Comparison of ENCODE assay signal across 8 mouse cellular contexts in genomic region chr7:6172006-6172649, GRCm38 (mm10). TPM values are rescaled to one million over a fixed set of nuclear protein-coding genes. Genes with fewer than 3 reads are reported as not detected.
DNase-seq lines count a peak whose midpoint lies in the region; ATAC-seq and TF ChIP-seq lines count a peak whose summit lies in the region.

TSS of gene Zfp444 (plus strand) at chr7:6172226.

- TF ChIP-seq CTCF in MEL (IDR thresholded peaks at IDR 0.05 in 2 of 3, conservative IDR thresholded peaks at IDR 0.05 in 1 of 3; ENCODE audit: control insufficient read depth in 1 of 3, insufficient read depth in 1 of 3, low read depth in 2 of 3, low read length in 3 of 3, poor library complexity in 1 of 3, severe bottlenecking in 1 of 3) = no peak
- no peak for TF ChIP-seq CTCF in cerebellum, adult 2 months (IDR thresholded peaks at IDR 0.05; ENCODE audit: borderline replicate concordance, insufficient read depth, low read depth, low read length)
- no peak for TF ChIP-seq CTCF in forebrain, postnatal 0 days (IDR thresholded peaks at IDR 0.05; ENCODE audit: low read depth)

- TF ChIP-seq POLR2A in MEL (IDR thresholded peaks at IDR 0.05; ENCODE audit: control insufficient read depth in 1 of 2, insufficient read depth in 1 of 2, low read depth in 1 of 2, low read length in 2 of 2, poor library complexity in 1 of 2) = peak; percentile 10 to 52; a peak in 1 of 4 replicates
- peak; percentile 74; the same call in 1 of the 2 replicates for TF ChIP-seq POLR2A in cerebellum, adult 2 months (IDR thresholded peaks at IDR 0.05; ENCODE audit: borderline replicate concordance, insufficient read depth, low read length)

- no peak; a peak in 1 of 4 replicates for TF ChIP-seq EP300 in MEL (IDR thresholded peaks at IDR 0.05; ENCODE audit: low read depth in 1 of 2, low read length in 2 of 2)

- no peaks in the 10 kb centered on the region for H3K9me3 ChIP-seq in MEL (replicated peaks; ENCODE audit: insufficient read depth, low read length)
- no peaks in the 10 kb centered on the region for H3K9me3 ChIP-seq in forebrain, postnatal 0 days (ENCODE audit: low read length)
- no peaks in the 10 kb centered on the region for H3K9me3 ChIP-seq in lung, embryonic 15.5 days

- peaks cover 2 to 16% of the 10 kb centered on the region in 2 experiments; a peak in 3 of 4 replicates for H3K4me1 ChIP-seq in MEL (ENCODE audit: control insufficient read depth in 1 of 2, insufficient read depth in 2 of 2, low read length in 2 of 2)
- peaks cover 4% of the 10 kb centered on the region; the same call in 1 of the 2 replicates for H3K4me1 ChIP-seq in cerebellum, adult 2 months (ENCODE audit: control insufficient read depth, insufficient read depth, low read length)
- H3K4me1 ChIP-seq in forebrain, postnatal 0 days (ENCODE audit: insufficient read depth) = 0 out of 2 replicates have a peak, but pooled peaks cover 6% of the 10 kb centered on the region
- H3K4me1 ChIP-seq in lung, embryonic 15.5 days = peaks cover 21% of the 10 kb centered on the region

- H3K4me2 ChIP-seq in forebrain, postnatal 0 days (ENCODE audit: low read depth) = peak within 1 kb of the TSS; percentile 73
- H3K4me2 ChIP-seq in lung, embryonic 15.5 days = peak within 1 kb of the TSS; percentile 74

- TF ChIP-seq RAD21 in MEL (IDR thresholded peaks at IDR 0.05; ENCODE audit: low read depth, low read length) = no peak

- 1% methylated on average over 37 of the region's 37 CpGs for WGBS in cerebellum, adult 2 months
- WGBS in forebrain, postnatal 0 days = under 1% methylated on average over 37 of the region's 37 CpGs
- under 1% methylated on average over 37 of the region's 37 CpGs for WGBS in lung, embryonic 15.5 days

- peak; percentile 95 for ATAC-seq in forebrain, postnatal 0 days
- ATAC-seq in lung, embryonic 15.5 days (ENCODE audit: borderline replicate concordance, extremely low read depth, low FRiP score, low TSS enrichment) = peak; percentile 98

- peak within 1 kb of the TSS; percentile 77 for H3K9ac ChIP-seq in MEL (ENCODE audit: control insufficient read depth, low read depth, low read length, poor library complexity, severe bottlenecking)
- peak within 1 kb of the TSS; percentile 76 for H3K9ac ChIP-seq in forebrain, postnatal 0 days
- peak within 1 kb of the TSS; percentile 77 for H3K9ac ChIP-seq in lung, embryonic 15.5 days

- no peaks in the 10 kb centered on the region for H3K27me3 ChIP-seq in MEL (ENCODE audit: control insufficient read depth in 1 of 2, insufficient read depth in 2 of 2, low read length in 2 of 2)
- no peaks in the 10 kb centered on the region for H3K27me3 ChIP-seq in cerebellum, adult 2 months (ENCODE audit: control insufficient read depth, insufficient read depth, low read length)
- H3K27me3 ChIP-seq in forebrain, postnatal 0 days (ENCODE audit: insufficient read depth, low read length) = no peaks in the 10 kb centered on the region; the same call in 1 of the 2 replicates
- H3K27me3 ChIP-seq in lung, embryonic 15.5 days = no peaks in the 10 kb centered on the region

- peak within 1 kb of the TSS; percentile 86 for H3K27ac ChIP-seq in MEL (ENCODE audit: control insufficient read depth, low read depth, low read length)
- H3K27ac ChIP-seq in cerebellum, adult 2 months (ENCODE audit: insufficient read depth, low read length) = peak within 1 kb of the TSS; percentile 80
- peak within 1 kb of the TSS; percentile 89 for H3K27ac ChIP-seq in forebrain, postnatal 0 days (ENCODE audit: low read depth, low read length)
- H3K27ac ChIP-seq in lung, embryonic 15.5 days = peak within 1 kb of the TSS; percentile 66

- H3K4me3 ChIP-seq in MEL (ENCODE audit: control insufficient read depth in 1 of 2, insufficient read depth in 1 of 2, low read depth in 2 of 2, low read length in 2 of 2) = peak within 1 kb of the TSS; percentile 74 to 83
- peak within 1 kb of the TSS; percentile 92 for H3K4me3 ChIP-seq in cerebellum, adult 2 months (replicated peaks; ENCODE audit: insufficient read depth, low read depth, low read length)
- peak within 1 kb of the TSS; percentile 67 for H3K4me3 ChIP-seq in forebrain, postnatal 0 days (ENCODE audit: low read depth, low read length)
- peak within 1 kb of the TSS; percentile 75 for H3K4me3 ChIP-seq in lung, embryonic 15.5 days

- DNase-seq in MEL (ENCODE audit: low read depth, low spot score) = peak; percentile 98
- DNase-seq in cerebellum, adult 2 months = peak; percentile 98
- peak; percentile 100 for DNase-seq in forebrain, postnatal 0 days
- DNase-seq in heart, postnatal 4 days = peak; percentile 98
- DNase-seq in layer of hippocampus, adult 8-10 months (ENCODE audit: low spot score in 2 of 2) = peak; percentile 99
- DNase-seq in ovary, adult 18-20 months (ENCODE audit: low spot score) = peak; percentile 97
- peak; percentile 97 for DNase-seq in thymus, postnatal 0 days (ENCODE audit: low spot score)

- H3K79me2 ChIP-seq in MEL (ENCODE audit: control insufficient read depth, insufficient read depth, low read length, poor library complexity) = peaks cover 8% of the 10 kb centered on the region

- H3K36me3 ChIP-seq in MEL (ENCODE audit: control insufficient read depth in 1 of 2, insufficient read depth in 2 of 2, low read length in 2 of 2) = peaks cover 0 to 19% of the 10 kb centered on the region in 2 experiments; a peak in 2 of 4 replicates
- no peaks in the 10 kb centered on the region; the same call in 1 of the 2 replicates for H3K36me3 ChIP-seq in forebrain, postnatal 0 days (ENCODE audit: insufficient read depth)
- no peaks in the 10 kb centered on the region for H3K36me3 ChIP-seq in lung, embryonic 15.5 days

TF ChIP-seq in MEL, 35 proteins besides CTCF, POLR2A, EP300 and RAD21:
- TF ChIP-seq ELF1 (IDR thresholded peaks at IDR 0.05; ENCODE audit: low read depth, low read length) = peak; percentile 72
- peak; percentile 86; the same call in 1 of the 2 replicates for TF ChIP-seq SIN3A (IDR thresholded peaks at IDR 0.05; ENCODE audit: low read length)
- TF ChIP-seq KAT2A (conservative IDR thresholded peaks at IDR 0.05; ENCODE audit: low read depth, low read length) = peak; percentile 87
- 0 out of 2 replicates have a peak, but pooled peaks have one; percentile 29 for TF ChIP-seq ETS1 (IDR thresholded peaks at IDR 0.05; ENCODE audit: low read depth, low read length)
- TF ChIP-seq NRF1 (IDR thresholded peaks at IDR 0.05; ENCODE audit: insufficient read depth, low read depth, low read length, poor library complexity, severe bottlenecking) = peak; percentile 87
- peak; percentile 69 for TF ChIP-seq CHD2 (IDR thresholded peaks at IDR 0.05; ENCODE audit: low read length)
- TF ChIP-seq MXI1 (IDR thresholded peaks at IDR 0.05; ENCODE audit: low read depth, low read length) = no peak; the same call in none of the 2 replicates
- no peak for TF ChIP-seq MYC (IDR thresholded peaks at IDR 0.05; ENCODE audit: low read depth, low read length)
- 0 out of 2 replicates have a peak, but pooled peaks have one; percentile 25 for TF ChIP-seq TBP (IDR thresholded peaks at IDR 0.05; ENCODE audit: low read depth, low read length)
- TF ChIP-seq MAZ (IDR thresholded peaks at IDR 0.05; ENCODE audit: low read depth, low read length) = peak; percentile 47
- peak; percentile 56; the same call in 1 of the 2 replicates for TF ChIP-seq RCOR1 (IDR thresholded peaks at IDR 0.05; ENCODE audit: low read depth, low read length)
- TF ChIP-seq HCFC1 (IDR thresholded peaks at IDR 0.05; ENCODE audit: low read depth, low read length) = peak; percentile 95
- TF ChIP-seq E2F4 (IDR thresholded peaks at IDR 0.05; ENCODE audit: borderline replicate concordance, low read depth, low read length) = no peak
TF ChIP-seq in MEL: peak in this region for 10.

RNA-seq across cellular contexts. Expression of gene Zfp444, which starts in this region (rescaled TPM):
- 16.2 and 18.2 TPM in 2 replicates for total RNA-seq in MEL (2012; rRNA removed)
- 10 to 100 TPM in 1 of 2 experiments, not detected in 1; 24.2 TPM for polyA plus RNA-seq in MEL (2012; ENCODE audit: insufficient read depth in 1 of 2, insufficient read length in 2 of 2, low read depth in 1 of 2, low replicate concordance in 2 of 2, missing spikeins in 1 of 2)
- 52.0 and 52.2 TPM in 2 replicates for polyA plus RNA-seq in cerebellum, adult 2 months (2012; rRNA removed)
- 76.9 and 81.7 TPM in 2 replicates for total RNA-seq in forebrain, postnatal 0 days (2014; rRNA removed)
- 86.2 and 100 TPM in 2 replicates for polyA plus RNA-seq in forebrain, postnatal 0 days (2015; fragmentation: Nextera tagmentation; extraction: Ambion mirVana)
- total RNA-seq in heart, postnatal 4 days (2021) = 10 to 100 TPM; 11.8 to 15.2 TPM
- 10 to 100 TPM; 45.2 to 59.5 (median 54.9) TPM for total RNA-seq in layer of hippocampus, adult 8-10 months (2022)
- polyA plus RNA-seq in lung, embryonic 15.5 days (2015; fragmentation: Nextera tagmentation; extraction: Ambion mirVana) = 55.8 and 62.2 TPM in 2 replicates
- polyA plus RNA-seq in thymus, postnatal 0 days (2015; fragmentation: Nextera tagmentation; extraction: Ambion mirVana) = 61.2 and 62.1 TPM in 2 replicates

Comparison
In these comparisons a context has a peak if more than half of its experiments do, and no peak if none do; other contexts are left out.
1. Peak in every context shown above with its lines: DNase-seq, ATAC-seq, H3K4me3 ChIP-seq and H3K27ac ChIP-seq.